Mouse (Mus musculus): Measurements from ENCODE around the gene Ifrd2.
"Not testable (repeated sequence)": the region's sequence is repeated elsewhere in the genome, so short reads cannot be mapped to it uniquely, and the experiment has no call there.

The Ifrd2 gene

DNA sequence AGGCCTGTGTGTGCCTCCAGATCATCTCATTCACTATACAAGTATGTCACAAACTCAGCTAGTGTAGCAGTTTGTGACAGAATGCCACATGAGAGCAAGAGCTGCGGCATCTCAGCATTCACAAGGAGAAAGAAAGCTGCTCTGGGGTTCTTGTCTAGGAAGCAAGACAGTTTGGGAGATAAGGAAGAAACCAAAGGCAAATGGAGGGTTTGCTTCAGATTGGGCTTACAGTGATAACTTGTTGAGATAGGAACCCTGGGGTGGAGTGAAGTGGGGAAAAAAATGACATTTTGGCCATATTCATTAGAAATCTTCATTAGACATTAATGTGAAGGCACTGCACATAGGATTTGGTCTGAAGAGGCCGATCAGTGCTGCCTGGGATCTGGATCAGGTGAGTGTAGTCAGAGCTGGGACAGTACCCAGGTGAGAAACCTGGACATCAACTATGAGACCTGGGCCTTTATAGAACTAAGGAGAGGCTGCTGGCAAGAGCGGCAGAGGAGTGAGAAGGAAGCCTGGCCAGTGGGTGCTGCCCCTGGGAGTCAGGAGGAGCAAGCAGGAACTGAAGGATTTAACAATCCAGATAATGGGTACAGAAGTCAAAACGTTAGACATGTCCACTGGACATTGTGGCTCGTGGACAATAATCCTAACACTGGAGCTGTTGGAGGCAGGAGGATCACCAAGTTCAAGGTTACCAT lies 34.6 kb upstream of the Ifrd2 start:
- DNase-seq: no peak

DNA sequence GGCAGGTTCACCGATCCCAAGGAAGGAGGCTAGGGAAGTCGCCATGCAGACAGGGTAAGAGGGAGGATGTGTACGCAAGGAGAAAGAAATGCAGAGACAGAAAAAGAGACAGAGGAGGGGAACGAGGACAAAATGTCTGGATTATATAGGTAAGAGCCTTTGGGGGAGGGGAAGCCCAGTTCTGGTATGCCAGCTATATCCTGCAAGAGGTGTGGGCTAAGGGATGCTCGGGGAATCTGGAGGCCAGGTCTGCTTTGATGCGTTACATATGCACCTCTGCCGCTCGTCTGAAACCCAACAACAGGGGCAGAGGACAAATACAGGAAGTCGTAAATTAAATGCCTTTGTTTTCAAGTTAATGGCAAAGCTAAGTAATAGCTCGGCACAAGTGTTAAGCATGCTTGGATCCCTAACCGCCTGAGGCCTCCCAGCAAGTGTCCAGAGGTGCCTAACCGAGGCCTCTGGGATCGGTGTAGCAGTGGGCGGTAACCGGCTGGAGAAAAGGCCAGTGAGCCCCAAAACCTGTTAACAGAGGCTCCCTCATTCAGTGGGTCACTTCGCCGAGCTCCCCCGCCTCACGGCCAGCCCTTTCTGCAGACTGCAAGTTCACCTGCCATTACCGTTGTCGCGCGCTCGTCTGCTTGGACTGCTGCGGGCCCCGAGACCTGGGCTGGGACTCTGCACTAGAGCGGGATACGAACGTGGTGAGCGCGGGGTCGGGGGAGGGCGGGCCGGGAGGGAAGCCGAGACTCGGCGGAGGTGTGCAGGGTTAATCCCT lies 33.7 kb upstream of the Ifrd2 start:
- no peak for DNase-seq

DNA sequence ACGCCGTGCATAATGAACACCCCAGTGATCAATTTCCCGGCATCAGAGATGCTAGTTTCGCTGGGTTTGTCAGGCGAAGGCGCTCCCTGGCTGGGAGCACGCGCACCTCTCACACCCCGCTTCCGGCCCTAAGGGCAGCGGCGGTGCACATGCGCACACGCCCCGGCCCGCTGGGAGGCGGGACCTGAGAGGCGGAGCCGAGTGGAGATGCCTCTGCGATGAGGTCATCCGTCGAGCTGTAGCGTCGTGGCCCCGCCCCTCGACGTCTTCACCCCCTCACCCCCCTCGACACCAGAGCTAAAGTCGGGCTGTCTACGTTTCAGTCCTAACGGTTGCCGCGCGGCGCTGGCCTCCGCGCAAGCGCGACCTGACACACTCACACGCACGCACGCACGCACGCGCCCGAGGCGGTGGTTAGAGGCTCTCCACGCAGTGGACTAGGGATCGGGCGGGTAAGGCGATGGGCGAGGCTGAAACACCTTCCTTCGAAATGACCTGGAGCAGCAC lies 33.1 kb upstream of the Ifrd2 start:
- peak; percentile 95 for DNase-seq

DNA sequence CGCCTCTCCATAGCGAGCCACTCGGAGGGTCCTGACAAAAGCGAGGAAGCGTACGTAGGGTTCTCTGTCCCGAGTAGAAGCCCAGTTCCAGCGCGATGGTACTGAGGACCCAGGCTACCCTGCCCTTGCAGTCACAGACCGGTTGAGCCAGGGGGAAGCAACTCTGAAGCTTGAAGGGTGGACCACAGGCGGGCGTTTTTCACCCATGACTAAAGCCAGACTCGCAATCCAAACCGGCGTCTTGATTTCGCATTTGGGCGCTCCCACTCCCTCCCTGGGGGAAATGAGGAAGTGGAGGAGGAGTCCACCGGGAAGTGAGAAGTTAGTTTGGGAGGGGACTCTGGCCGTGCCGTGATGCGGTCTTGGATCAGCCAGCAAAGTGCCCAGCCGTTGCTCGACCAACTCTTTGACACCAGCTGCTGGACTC lies 32.4 kb upstream of the Ifrd2 start:
- DNase-seq: no peak

DNA sequence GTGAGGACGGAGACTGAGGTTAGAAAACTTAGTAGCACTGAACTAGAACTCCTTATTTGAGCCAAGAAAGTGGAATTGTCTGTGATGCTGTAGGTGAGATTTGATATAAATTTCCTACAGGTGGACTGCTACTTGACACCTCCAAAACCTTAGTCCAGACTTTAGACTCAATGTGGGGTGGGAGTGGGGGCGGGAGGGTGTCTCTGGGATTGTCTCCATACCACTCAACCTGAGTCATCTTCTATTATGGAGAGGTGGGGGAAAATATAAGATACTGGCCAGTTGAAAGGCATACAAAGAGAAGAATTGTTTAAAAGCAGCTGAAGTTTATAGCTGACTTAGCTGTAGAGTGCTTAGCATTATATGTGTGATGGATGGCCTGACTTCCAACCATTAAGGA lies 31.7 kb upstream of the Ifrd2 start:
- no peak for DNase-seq

DNA sequence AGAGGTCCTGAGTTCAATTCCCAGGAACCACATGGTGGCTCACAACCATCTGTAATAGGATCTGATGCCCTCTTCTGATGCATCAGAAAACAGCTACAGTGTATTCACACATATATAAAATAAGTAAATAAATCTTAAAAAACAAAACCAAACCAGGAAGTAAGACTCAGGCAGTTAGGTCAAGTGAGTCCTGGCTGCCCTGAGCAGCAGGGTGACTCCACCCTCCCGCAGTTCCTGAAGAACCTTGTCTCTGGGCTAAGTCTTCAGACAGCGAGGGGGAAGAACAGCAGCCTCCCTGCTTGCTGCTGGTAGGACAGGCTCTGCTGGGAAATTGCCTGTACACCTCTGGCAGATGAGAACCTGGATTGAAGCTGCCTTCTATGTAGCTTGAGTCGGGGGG lies 31.1 kb upstream of the Ifrd2 start:
- DNase-seq: no peak

DNA sequence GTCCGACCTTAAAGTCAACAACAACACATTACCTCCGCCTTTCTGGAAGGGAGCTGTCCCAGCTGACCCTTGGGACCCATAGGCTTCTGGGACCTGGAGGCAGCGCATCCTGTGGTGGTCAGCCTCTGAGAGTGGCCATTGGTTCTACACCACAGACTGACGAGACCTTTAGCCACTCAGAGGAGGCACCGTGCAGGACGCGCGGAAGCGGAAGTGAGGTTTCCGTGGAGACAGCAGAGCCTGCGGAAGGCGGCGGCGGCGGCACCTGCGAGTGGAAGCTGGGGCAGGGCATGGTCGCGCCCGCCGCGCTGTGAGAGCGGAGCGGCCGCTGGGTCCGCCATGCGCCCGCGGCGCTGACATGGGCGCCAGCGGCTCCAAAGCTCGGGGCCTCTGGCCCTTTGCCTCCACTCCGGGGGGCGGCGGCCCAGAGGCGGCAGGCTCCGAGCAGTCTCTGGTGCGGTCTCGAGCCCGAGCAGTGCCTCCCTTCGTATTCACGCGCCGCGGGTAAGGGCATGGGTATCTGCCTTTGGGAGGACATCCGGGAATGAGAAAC lies 24.3 kb upstream of the Ifrd2 start, which contains the start of gene Tusc2:
Tusc2 (plus strand) TSS at position 227 of the 553 bp plus-strand sequence.
- DNase-seq: peak; percentile 96

DNA sequence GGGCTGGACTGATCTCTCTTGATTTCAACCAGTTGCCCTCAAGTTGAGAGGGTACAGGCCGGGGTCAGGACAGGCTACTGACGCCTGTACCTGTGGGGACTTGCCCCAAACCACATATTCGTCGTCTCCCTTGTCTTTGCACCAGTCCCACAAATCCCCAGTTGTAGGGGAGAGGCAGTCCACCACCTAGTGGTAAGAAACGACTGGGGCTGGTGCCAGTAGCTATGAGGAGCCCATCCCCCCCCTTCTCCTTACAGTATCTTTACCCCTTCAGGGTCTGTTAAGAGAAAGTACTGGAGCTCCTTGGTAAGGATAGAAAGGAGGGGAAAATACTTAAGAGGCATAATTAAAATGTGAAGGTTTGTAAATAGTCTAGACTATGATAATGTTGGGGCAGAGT lies 21.9 kb upstream of the Ifrd2 start:
- DNase-seq: not testable (repeated sequence)

DNA sequence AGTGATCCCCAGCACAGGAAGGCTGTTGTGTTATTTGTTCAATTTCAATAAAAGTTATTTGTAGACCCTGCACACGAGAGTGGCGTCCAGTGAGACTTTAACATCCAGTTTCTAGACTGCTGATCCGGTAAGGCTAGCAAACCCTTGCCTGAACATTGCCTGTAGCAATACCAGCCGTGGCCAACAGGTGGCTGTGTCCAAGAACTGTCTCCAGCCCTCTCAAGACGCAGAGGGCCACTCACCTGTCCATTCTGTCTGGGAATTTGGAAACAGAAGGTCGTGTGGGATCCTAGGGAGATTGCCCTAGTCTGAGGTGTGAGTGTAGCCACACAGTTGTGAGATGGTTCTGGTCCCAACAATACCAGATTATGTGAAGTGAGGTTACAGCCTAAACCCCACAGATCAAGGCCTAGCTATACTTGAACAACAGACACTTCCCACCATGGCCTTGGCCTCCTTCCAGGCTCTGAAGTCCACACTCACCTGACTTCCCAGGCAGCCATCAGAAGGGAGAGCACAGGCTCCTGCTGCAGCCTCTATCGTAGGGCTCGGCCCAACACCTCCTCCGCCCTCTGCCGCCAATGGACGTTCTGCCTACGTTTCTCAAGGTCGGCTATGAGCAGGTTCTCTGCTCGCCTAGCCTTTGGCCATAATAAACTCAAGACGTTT lies 21.3 kb upstream of the Ifrd2 start:
- DNase-seq: peak; percentile 64

DNA sequence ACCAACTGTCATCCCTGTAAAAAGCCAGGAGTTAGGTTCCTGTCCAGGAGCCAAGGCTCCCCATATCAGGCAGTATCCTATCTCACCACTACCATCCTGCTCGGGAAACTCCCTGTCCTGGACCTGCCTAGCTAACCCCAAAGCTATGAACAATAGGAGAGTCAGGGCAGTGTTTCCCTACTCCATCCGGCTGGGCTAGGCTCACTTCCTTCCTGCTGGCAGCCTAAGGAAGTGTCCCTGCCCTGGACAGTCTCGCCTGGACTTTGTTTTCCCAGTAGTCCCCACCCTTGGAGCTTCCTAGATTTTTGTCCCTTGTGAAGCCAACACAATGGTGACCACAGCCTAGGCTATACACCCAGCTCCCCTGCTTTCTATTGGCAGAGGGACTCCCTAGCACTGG lies 20.6 kb upstream of the Ifrd2 start:
- no peak for DNase-seq

DNA sequence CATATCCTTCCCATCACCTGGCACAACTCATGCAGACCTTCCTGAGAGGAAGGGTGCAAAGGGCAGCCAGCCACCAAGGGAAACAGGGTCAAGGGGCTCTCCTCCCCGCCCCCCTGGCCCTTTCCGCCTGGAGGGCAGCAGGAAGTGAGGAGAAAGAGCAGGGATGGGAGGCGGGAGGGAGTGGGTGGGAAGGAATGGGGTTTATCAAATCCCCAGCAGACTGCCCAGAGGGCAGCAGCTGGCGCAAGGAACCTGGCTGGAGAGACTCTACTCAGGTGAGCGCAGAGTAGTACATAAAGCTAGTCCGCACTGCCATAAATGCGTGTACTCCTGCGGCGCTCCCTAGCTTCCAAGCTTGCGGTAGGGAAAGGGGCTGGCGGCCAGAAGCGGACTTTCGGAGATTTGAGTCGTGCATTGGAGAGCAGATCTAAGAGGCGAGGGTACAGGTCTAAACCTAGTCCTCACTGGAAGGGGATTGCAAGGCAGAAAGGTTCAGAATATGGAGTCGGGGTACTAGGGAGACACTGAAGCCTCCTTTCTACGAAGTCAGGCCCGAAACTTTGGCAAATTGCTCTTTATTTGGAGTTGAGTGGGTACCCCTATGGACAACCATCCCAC lies 19.6 kb upstream of the Ifrd2 start, which contains the start of gene Hyal2:
Hyal2 (plus strand) TSS at position 244 of the 618 bp plus-strand sequence.
- no peak for DNase-seq

DNA sequence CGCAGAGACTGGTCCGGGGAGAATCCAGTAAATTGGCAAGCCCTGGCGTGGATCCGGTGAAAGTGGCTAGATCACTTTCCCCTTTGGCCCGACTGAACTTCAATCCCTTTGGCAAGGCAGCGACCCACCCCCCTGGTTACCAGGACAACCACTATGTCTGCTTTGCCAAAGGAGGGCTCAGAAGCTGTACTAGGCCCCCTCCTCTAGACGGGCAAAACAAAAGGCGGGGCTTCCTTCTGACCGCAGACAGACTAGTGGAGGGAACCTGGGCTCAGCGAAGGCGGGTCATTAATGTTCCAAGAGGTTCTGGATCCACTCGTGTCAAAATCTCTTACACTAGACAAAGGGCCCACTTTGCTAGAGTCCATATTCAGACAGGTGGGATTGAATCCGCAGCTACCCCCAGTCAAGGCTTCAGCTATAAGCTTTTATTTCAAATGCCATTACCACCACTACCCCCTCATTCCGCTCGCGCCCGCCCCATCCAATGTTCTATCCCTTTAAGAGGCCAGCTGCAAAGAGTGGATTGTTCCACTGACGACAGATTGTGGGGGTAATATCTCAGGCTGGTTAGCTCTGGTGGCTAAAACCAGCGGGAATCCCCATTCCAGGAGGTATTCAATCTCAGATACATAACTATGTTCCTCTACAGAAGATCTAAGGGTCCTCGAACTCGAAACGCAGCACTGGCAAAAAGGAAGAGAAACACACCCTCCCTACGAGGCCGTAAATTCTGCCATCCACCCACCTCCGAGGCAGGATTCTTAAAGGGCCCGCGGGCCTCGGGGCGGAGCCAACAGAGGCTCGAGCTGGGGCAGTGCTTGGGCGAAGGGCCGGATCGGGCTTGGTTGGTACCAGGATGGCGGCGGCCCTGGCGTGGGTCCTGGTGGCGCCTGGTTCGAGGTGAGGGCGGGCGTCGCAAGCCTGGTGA lies 18.8 kb upstream of the Ifrd2 start:
- peak; percentile 81 for DNase-seq

DNA sequence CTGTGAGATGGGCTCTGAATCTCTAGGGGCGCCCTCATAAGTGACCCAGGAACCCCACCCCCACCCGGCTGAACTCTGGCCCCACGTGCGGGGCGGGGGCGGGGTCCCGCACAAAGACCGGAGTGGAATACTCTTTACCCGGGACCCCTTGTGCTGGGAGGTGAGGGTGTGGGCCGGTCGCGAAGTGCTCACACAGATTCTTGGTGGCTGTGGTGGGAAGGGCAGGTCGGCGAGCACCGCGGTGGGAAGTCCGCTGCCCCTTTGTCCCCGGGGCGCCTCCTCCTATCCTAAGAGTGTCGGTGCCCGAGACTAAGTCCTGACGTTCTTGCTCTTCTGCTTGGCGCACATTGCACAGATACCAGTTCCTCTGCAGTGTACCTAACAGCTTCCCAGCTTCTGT lies 18.2 kb upstream of the Ifrd2 start:
- no peak for DNase-seq

DNA sequence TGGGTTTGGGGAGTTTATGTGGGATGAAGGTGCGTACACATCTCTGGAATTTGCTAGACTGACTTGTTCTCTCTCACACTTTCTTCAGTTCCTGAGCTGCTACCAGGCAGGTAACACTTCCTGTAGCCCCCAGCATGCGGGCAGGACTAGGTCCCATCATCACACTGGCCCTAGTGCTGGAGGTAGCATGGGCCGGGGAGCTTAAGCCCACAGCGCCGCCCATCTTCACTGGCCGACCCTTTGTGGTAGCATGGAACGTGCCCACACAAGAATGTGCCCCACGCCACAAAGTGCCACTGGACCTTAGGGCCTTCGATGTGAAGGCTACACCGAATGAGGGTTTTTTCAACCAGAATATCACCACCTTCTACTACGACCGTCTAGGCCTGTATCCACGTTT lies 17.4 kb upstream of the Ifrd2 start:
- DNase-seq: no peak

DNA sequence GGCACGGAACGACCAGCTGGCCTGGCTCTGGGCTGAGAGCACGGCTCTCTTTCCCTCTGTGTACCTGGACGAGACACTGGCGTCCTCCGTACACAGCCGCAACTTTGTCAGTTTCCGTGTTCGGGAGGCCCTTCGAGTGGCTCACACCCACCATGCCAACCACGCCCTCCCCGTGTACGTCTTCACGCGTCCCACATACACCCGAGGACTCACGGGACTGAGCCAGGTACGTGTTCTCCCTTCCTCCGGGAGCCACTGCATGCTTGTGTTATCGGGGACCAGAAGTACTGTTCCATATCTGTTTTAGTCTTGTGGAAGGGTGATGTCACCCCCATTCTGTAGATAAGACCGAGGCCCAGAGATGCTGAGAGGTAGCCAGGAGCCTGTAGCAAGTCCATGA lies 16.6 kb upstream of the Ifrd2 start:
- DNase-seq: no peak

DNA sequence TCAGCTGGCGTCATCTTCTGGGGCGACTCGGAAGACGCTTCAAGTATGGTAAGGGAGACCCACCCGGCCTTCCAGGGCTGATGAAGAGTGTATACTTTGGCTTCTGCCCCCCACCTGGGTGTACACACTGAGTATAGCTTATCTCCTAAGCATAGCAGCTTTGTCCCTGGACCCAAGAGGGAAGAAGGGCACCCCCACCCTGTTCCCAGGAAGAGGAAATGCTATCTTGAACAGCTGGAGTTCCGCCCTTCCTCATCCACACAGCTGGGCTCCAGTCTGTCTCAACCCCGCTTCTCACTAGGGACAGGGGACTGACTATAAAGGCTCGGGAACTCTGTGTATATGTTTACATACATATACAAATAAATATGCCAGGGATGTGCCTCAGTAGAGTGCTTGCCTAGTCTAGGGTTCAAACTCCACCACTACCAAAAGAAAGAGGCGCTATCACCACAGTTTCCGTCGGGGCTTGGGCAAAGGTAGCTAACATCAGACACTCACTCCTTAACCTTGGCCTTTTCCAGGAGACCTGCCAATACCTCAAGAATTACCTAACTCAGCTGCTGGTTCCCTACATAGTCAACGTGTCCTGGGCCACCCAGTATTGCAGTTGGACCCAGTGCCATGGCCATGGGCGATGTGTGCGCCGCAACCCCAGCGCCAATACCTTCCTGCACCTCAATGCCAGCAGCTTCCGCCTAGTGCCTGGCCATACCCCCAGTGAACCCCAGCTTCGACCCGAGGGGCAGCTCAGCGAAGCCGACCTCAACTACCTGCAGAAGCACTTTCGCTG lies 15.7 kb upstream of the Ifrd2 start:
- DNase-seq: no peak

DNA sequence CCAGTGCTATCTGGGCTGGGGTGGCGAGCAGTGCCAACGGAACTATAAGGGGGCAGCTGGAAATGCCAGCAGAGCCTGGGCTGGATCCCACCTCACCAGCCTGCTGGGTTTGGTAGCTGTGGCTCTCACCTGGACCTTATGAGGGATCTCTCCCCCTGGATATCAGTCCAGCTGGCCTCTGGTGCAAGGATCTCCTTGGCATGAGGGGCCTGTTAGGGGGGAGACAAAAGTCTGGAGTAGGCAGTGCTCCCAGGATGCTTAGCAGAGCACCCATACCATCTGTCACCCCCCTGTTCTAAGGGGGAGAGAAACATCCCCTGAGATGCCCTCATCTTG lies 15.1 kb upstream of the Ifrd2 start:
- DNase-seq: no peak

DNA sequence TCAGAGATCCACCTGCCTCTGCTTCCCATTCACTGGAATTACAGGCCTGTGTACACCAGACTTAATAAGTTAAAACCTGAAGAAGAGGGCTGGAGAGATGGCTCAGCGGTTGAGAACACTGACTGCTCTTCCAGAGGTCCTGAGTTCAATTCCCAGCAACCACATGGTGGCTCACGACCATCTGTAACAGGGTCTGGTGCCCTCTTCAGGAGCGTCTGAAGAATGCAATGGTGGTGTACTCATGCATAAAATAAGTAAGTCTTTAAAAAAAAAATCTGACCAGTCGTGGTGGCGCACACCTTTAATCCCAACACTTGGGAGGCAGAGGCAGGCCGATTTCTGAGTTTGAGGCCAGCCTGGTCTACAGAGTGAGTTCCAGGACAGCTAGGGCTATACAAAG lies 13.7 kb upstream of the Ifrd2 start:
- DNase-seq: not testable (repeated sequence)

DNA sequence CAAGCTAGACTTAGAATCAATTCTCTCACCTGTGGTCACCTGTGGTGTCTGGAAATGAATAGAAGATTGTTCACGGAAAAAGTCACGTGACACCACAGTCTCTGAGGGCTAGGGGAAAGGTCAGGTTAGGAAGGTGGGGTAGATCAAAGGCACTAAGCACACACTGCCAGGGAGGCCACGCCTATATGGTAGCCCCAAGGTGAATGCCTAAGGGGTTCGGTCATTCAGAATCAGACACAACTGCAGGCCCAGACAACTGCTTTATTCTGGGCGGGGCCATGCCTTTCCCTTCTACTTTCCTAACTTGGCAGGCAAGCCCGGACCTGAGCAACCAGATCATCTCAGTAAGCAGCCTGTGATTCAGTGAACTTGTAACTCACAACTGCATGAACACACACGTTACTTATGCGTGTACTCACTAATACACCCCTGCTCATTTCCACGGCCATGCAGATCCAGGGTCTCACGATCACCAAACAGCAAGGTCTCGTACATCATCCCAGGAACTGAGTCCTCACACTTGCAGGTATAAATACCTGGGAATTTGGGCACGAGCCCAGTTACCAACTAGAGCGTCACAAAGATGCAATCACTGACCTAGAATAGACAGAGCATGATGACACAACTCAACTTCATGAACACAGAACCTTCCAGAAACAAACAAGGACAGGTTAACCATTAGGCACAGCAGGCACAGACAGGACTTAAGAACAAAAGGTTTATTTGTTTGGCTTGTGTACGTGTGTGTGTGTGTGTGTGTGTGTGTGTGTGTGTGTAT lies 11.7 kb upstream of the Ifrd2 start:
- DNase-seq: no peak

Measured in right cerebral cortex, postnatal 25 days (tissue).